Mouse (Mus musculus) retina, embryonic 14.5 days (tissue): Measurements from ENCODE around the gene Rbpj.
"Not testable (repeated sequence)": the region's sequence is repeated elsewhere in the genome, so short reads cannot be mapped to it uniquely, and the experiment has no call there.

ENCODE experiments used
- DNase-seq: peaks from one replicate; pipeline ENCODE4 v3.0.0-alpha.2; 2015; ENCODE audit warnings: low spot score

Gene Rbpj

DNA sequence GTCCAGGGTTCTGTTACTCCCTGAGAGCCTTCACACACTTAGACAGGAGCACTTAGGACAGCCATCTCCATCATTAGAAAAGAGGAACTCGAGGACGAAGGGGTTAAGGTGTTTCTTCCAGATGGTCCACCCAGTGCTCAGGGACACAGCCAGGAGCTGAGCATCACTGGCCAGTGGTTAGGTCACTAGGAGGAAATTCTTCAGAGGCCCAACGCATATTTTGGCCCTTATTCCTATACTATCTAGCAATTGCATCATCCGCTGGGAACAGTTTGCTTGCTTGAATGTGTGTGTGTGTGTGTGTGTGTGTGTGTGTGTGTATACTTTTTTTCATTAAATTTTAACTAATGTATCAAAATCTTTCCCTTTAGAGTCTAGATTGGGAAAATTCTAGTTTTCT is 45.5 kb downstream of the Rbpj start:
- DNase-seq = no peak

DNA sequence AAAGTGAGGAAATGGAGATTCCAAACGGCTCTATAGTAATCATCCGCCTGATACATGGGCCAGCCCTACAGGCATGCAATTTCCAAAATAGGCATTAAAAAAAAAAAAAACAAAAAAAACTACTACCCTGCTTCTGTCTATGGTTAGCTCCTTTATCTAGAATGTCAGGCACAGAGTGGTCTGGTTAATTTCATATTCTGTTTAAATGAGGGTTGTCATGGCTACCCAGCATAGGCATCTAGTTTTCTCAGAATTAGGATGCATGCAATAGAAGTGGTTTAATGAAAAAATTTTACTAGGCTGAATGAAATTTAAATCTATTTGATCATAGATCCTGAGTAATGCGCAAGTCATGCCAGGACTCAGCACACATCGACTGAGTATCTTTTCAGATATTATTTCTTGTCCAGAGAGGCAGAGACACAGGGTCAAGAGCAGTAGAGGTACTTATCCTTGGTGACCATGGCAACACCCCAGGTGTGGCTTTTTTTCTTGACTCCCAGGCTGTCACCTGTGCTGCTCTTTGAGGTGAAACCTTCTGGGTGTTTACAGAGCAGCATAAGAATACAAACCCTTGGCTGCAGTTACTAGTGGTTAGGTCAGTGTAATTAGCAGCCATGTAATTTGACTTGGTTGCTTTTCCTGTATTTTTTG is 49.1 kb downstream of the Rbpj start:
- DNase-seq = no peak

DNA sequence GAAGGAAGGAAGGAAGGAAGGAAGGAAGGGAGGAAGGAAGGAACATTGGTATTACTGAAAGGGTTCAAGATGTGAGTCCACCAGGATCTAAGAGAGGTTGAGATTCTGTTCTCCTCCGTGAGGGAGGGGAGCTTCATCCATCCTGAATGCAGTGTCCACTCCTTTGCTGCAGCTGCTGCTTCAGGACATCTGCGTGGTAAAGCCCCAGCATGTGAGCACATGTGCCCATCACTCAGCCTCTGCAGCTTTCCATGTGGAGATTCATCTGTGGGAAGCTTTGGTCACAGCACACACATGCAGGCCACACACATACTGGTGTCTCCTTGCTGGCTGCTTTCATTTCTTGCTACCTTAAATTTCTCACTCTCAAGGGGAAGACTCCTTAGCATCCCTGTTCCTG is 50.5 kb downstream of the Rbpj start:
- DNase-seq = no peak

DNA sequence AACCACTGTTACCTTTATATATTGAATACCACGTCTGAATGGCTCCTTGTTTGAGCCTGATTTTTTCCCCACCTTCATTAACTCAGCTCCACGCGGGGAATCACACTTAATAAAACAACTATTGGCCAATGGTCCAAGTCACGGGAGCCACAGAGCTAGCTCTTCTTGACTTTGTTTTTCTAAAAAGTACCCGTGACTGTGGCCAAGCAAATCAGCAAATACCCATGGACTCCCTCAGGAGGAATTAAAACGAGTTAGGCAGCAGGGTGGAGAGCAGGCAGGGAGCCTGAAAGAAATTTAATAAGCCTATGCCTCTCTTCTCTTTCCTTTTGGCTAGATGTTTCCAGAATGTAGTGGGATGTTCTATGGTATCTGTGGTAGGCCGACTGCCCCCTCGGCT is 51.9 kb downstream of the Rbpj start:
- no peak for DNase-seq

DNA sequence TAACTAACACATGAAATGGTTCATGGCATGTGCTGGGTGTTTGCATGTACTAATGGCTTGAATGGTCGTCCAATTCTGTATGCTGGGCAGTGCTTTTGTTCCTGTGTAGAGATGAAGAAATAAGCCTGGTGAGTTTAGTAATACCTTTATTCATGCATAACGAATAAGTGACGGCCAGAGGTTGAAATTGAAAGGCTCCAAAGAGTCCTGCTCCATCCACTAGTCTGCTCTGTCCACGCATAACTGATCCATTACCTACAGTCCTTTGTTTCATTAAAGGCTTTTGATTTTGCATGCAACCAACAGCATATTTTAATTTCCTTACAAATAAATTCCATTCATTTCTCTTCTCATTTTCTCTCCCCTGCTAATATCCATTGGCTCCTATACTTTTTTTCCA is 53.2 kb downstream of the Rbpj start:
- DNase-seq = no peak

DNA sequence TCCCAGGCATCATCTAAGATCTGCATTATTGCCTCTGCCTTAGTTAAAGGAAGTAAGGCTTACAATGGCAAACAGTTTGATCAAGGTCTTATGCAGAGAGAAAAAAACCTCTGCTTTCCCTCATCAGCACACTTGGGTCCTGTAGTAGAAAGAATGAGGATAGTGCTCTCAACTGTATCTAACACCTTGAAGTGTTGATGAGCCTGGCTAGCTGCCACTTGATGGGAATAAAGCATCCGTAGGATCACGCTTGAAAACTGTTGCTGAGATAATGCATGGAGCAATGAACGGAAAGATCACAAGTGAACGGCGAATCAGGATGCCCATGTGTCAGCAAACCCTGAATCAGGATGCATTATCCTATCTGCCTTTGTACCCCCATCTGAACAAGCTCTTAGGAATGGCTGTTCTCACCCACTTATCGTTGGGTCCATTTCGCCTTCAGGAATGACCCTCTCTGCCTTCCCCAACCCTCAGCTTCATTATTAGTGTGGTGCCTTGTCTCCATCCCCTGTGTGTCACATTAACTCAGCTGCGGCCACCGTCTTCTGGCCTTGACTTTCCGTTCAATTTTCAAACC is 54.1 kb downstream of the Rbpj start:
- DNase-seq = no peak

DNA sequence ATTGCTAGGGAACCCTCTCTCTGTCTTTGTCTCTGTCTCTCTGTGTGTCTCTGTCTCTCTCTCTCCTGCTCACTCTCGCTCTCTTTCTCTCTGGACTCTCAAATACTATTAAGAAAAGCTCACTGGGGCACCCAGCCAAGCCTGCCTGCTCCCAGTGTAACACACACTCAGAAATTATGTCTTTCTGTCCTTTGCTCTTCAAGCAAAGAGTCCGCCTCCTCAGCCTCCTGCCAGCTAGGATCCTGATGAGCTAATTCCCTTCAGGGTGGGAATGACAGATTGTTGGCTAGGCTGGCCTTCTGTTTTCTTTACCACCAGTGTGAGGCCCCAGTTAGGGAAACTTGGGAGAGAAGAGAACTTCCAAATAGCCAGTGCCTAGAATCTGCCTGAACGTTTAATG is 57.1 kb downstream of the Rbpj start:
- peak; percentile 22 for DNase-seq

DNA sequence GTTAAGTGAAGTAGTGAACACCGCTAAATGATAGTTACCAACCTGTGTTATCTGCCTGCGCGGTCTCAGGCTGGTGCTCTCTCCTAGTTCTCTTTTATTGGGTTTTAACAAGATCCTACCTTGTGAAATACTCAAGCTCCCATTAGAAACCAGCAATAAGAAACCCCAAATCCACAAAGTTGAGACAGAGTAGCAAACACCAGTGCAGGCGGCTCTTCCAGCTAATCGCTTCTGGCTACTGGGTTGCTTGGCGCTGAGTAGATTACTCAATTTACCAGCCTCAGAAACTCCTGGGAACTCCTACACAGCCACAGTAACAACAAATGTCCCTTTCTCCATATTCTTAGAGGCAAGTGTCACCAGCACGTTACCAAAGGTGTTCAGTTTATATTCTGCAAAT is 58.2 kb downstream of the Rbpj start:
- DNase-seq = no peak

DNA sequence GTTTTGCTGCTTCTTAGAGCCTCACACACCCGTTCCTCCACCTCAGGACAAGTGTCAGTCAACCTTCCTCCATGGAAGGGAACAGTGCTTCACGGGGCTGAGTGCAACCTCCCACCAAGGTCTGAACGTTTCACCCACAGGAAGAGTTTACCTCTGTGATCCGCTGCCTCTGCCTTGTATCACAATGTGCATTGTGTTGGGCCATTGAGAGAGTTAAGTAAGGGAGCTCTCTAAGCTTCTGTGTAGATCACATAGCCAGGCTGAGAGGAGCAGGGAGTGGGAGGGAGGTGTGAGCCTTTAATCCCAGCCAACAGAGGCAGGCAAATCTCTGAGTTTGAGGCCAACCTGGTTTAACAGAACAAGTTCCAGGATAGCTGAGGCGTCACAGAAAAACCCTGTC is 58.9 kb downstream of the Rbpj start:
- DNase-seq = peak; percentile 38

DNA sequence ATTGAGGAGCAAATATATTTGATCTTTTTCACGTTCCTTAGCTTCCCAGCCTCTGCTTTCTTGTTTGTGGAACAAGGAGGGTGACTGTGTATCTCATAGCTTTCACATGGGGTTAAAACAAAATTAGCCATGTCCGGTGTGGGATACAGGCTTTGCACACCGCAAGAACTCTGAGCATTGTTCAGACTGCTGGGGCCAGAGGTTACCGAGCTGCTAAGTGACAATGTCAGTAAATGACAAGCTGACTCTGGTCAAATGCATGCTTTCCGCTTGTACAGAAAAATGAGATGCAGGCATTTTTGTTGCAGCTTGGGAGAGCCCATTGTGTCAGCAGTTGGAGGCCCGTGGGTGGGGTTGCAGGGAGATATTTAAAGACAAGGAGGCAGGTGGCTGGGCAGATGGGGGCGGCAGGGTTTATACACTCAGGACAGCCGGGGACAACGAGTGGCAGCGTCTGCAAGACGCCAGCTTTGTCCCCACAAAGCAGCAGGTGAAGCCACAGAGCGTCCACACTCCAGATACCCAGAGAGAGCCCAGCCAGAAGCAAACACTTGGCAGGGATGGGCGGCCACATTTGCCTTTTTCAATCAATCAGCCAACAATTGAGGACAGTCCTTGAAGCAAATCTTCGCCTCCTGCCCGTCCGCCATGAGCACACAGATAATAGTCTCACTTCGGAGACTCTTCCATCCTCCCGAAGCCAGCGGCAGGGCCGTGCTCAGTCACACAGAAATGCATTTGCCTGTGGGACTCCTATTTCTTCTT is 59.5 kb downstream of the Rbpj start:
- DNase-seq = peak; percentile 69

DNA sequence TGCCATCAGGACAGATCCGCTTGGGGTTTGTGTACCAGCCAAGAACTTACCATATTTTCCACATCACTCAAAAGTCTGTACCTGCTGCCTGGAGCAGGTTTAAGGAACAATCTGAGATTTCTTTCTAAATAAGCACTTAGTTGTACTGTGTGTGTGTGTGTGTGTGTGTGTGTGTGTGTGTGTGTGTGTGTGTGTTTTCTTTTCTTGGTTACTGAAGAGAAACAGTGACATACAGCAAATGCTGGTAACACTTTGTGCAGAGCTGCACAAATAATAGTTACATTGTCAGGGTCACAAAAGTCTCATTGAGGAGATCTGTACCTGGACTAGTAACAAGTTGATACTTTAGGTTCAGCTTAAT is 60.1 kb downstream of the Rbpj start:
- DNase-seq = no peak

DNA sequence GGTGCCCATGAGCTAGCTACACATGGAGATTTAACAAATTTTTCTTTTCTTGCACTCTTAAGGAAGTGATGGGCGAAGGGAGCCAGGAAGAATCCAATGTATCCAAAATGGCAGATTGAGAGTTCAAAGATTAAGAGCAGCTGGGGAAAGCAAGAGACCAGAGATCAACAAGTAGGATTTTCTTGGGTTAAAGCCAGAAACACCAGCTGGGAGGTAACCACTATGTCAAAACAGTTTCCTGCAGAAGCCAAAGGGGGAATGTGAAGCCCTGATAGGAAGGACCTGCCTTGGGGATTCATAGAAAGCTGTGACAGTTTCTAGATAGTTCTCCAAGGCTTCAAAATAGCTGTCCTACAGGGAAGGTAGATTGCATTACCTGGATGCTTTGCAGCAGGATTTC is 63.9 kb downstream of the Rbpj start:
- no peak for DNase-seq

DNA sequence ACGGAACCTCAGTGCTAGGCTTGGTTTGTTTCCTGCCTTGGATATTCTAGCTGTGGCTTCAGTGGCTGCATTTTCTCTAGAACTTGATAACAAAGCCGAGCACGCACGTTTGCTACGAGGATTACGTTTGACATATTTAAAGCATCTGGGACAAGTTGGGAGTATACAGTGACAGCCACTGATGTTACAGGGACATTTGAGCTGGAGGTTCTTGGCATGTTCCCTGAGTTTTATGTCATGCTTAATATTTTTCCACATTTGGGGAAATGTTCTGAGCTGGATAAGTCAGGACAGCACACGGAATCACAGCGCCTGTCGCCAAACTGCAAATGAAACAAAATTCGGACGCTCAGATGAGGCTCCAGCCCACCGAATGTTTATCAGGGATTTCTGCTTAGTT is 69.1 kb downstream of the Rbpj start:
- no peak for DNase-seq

DNA sequence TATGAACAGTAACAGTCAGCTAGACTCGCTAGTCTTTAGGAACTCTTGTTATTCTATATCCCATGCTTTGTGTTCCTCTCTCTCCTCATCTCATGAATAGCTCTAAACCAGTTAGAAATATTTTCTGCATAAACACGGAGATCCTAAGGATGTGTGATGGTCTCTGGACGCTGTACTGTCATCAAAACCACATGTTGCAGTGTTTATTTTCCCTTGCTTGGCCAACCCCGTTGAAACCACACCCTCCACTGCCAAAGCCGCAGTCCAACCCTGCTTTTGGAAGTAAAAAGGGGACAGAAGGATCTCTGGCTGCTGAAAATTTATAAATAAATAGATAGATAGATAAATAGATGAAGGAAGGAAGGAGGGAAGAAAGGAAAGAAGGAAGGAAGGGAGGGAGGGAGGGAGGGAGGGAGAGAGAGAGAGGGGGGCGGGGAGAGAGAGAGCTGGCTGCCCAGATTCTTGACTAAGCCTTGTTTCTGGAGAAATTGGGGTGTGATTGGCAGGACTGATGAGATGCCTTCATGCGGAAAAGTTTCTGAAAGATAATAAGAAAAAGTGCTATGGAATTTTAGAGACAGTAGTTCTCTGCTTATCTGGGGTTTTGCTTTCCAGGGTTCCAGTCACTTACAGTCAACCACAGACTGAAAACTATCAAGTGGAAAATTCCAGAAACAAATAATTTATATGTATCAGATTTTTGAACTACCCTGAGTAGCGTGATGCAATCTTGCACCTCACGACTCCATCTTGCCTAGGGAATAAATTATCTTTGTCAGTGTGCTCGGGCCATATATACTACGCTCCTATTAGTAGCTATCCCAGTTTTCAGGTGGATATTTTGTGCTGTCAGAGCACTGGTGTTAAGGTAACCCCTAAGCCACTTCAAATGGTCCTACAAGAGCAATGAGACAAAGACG is 70.9 kb downstream of the Rbpj start:
- no peak for DNase-seq

DNA sequence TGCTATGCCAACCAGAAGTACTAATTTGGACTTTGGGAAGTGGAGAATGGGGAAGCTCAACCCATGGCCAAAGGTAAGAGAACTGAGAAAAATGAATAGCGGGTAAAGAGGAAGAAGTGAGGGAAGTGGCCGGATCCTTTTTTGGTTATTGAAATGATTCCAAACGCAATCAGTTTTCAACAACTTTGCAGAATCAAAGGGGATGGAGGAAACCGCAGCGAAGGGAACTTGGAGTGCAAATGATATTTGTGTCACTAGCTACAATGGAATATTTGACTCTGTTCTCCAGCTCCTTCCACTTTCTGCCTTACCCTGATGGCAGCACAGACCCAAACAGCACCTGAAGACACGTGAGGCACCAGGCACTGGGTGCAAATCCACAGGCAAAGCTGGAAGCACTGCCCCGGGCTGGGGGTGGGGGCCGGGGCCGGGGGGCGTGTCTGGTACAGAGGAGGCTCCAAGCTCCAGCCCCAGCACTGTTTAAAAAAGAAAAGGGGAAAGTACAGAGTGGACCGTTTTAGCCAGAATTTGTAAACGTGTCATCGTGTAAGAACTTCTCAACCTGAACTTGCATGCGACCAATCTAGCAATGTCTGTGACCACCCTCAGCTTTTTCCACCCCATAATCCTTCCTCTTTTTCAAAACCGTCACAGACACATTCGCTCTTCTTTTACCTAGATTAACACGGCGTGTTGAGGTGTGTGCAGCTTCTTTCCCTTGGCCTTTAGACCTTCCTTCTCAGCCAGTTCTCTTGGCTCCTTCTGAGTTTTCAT is 74.1 kb downstream of the Rbpj start:
- no peak for DNase-seq

DNA sequence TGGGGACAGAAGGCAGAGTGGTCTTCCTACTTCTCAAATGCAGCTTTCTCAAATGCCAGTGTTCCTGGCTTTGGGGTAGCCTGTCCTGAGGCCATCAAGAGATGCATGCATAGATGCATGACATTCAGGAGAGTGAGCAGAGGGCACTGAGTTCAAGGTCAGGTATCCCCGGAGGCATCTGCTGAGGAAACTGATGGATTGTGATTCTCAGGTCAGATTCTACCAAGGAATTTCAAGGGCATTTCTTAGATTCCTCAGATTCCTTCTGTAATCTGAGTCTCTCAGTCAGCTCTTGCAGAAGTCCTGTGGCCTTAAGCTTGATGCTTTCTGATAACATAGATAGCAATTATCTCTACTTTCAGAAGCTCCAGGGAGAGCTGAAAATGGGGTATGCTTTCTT is 76.1 kb downstream of the Rbpj start:
- no peak for DNase-seq

DNA sequence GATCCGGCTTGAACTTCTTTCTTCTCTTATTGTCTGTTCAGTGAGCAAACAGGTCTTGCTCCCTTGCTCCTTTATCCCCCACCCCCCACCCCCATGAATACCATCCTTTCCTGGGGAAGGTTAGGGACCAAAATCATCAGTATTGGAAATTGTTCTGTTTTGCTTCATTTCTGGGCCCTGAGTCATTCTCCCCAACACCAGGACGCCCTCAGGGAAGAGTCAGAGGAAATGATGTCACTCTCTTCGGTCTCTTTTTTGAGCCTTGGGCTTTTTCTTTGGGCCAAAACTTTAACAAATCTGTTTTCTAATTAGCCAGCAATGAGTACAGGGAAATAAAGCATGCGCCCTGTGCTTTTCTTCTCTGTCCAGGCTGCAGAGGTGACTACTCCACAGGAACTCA is 77.4 kb downstream of the Rbpj start:
- no peak for DNase-seq

DNA sequence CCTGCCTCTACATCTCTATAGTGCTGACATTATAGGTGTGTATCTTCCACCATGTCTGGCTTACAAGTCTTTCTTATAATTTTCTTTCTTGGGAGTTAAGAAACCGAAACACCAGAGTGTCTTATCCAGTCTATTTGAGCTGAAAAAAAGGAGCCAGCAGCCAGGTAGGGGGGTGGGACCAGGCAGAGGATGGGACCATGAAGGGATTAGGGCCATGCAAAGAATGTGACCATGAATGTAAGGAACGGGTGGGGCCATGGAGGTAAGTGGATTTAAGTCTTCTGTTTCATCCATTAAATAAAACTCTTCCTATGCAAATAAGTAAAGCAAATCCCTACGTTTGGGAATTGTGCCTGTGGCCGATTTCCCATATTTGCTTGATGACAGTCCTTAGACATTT is 78.0 kb downstream of the Rbpj start:
- no peak for DNase-seq

DNA sequence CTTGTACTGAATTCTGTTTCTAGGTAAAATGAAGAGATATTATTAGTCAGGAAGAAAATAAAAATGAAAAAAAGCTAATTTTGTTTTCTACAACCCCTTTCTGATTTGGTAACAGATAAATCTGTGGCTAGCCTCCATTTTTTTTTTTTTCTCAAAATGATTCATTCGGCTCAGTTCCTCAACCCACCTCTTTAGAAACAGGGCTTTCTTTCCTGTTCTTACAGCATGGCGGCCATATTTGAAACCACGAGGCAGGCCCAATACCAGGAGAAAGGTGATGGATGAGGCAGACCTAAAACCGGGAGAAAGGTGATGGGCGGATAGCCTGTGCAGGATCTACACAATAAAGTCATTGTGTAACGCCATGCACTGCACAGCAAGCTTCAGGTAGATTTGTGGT is 80.5 kb downstream of the Rbpj start:
- no peak for DNase-seq

DNA sequence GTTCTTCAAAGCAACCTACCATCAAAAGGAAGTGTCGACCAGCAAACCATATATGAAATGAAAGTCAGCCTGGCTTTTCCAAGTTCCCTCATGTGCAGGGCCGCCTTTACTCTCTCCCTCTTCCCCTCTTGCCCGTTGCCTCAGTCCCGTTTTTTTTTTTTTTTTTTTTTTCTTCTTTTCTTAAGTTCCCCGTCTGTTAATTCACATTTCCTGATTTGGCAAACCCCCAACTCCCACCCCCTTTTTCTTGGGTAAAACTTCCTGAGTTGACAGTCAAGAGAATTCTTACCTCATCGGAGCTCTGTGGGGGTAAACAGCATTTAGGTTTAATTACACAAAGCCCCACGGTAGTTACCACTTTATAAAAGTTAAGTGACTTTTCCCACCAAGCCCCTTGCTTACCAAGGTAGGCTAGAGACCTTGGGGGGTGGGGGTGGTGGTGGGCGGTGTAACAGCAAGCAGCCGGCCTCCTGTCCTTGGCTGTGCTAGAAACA is 81.1 kb downstream of the Rbpj start:
- DNase-seq = no peak

DNA sequence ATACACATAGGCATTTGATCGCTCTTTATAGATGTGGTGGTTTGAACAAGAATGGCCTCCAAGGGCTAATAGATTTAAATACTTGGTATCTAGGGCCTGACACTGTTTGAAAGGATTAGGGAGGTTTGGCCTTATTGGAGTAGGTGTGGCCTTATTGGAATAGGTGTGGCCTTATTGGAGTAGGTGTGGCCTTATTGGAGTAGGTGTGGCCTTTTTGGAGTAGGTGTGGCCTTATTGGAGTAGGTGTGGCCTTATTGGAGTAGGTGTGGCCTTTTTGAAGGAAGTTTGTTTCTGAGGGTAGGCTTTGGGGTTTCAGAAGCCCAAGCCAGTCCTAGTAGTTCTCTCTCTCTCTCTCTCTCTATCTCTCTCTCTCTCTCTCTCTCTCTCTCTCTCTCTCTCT is 84.4 kb downstream of the Rbpj start:
- not testable (repeated sequence) for DNase-seq

DNA sequence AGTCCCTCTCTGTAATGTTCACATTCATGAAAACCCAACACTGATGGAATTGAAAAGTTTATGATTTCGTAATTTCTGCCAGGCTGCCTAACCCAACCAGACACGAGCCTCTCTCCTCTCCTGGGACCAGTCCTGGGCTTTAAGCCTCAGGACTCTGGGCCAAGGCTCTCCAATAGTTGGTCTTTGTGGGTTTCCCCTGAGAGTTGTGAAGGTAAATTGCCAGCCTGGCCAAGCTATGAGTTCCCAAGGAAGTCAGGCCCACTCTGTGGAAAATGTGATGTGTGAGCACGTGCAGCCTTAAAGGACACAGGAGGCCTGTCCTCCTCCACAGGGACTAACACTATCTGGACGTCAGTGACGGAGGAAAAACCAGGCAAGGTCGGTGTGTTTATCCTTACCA is 85.4 kb downstream of the Rbpj start:
- DNase-seq = no peak
